Mouse (Mus musculus): ENCODE measurements around the gene Bbox1. TPM values are rescaled to one million over a fixed set of nuclear protein-coding genes. Genes with fewer than 3 reads are reported as not detected.

Bbox1 gene
- polyA plus RNA-seq (2015; fragmentation: Nextera tagmentation; extraction: Ambion mirVana), result 8.1 and 8.4 TPM in 2 replicates

- no peaks in the 10 kb centered on the region for H3K36me3 ChIP-seq (ENCODE audit: control insufficient read depth, insufficient read depth)
- no peak within 1 kb of the TSS for H3K4me2 ChIP-seq (ENCODE audit: low read depth, low read length)
- H3K9me3 ChIP-seq (replicated peaks; ENCODE audit: control insufficient read depth, low read length), result no peaks in the 10 kb centered on the region
- H3K27me3 ChIP-seq (ENCODE audit: control insufficient read depth, insufficient read depth, low read depth, low read length), result no peaks in the 10 kb centered on the region
- no peak within 1 kb of the TSS for H3K9ac ChIP-seq (ENCODE audit: low read depth, low read length)
- H3K4me3 ChIP-seq (ENCODE audit: low read depth, low read length), result no peak within 1 kb of the TSS
- ATAC-seq (ENCODE audit: low read depth), result peak; percentile 72
- no peaks in the 10 kb centered on the region for H3K4me1 ChIP-seq (ENCODE audit: control insufficient read depth, low read depth, low read length)
- H3K27ac ChIP-seq (ENCODE audit: low read length), result no peak within 1 kb of the TSS
- WGBS (ENCODE audit: insufficient replicate concordance), result 52% methylated on average over 6 of the region's 6 CpGs
Observed at GRCm38 (mm10) chr2:110314509-110315155, at the start of gene Bbox1. Gene Bbox1, minus strand, starts transcription at chr2:110314560.

DNA sequence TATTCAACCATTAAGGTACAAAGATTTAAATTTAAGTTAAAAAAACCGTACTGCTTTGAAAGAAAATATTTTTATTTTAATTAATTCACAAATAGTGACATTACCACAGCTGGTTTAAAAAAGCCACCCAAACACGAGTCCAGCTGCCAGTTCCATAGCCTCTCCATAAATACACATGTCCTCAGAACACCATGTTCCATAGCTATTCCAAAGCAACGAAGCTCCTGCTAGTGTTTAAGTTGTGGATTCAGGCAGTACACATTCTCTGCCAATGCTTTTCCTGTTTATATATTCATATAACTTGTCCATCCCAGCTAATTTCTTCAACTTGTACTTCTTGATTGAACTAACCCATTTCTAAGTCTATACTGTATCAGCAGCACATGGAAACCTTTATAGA is 49.5 kb upstream of the Bbox1 start:
- no peaks in the 10 kb centered on the region for H3K4me1 ChIP-seq (ENCODE audit: control insufficient read depth, low read depth, low read length)
- H3K9me3 ChIP-seq (replicated peaks; ENCODE audit: control insufficient read depth, low read length), result no peaks in the 10 kb centered on the region
- no peak overlapping the region for H3K4me3 ChIP-seq (ENCODE audit: low read depth, low read length)
- no peaks in the 10 kb centered on the region for H3K36me3 ChIP-seq (ENCODE audit: control insufficient read depth, insufficient read depth)
- no peak overlapping the region for H3K4me2 ChIP-seq (ENCODE audit: low read depth, low read length)
- no peak for ATAC-seq (ENCODE audit: low read depth)
- 55% methylated on average over 3 of the region's 3 CpGs for WGBS (ENCODE audit: insufficient replicate concordance)
- peaks cover 4% of the 10 kb centered on the region for H3K27me3 ChIP-seq (ENCODE audit: control insufficient read depth, insufficient read depth, low read depth, low read length)
- no peak overlapping the region for H3K9ac ChIP-seq (ENCODE audit: low read depth, low read length)
- H3K27ac ChIP-seq (ENCODE audit: low read length), result no peak overlapping the region

- H3K36me3 ChIP-seq (ENCODE audit: control insufficient read depth, insufficient read depth), result no peaks in the 10 kb centered on the region
- no peaks in the 10 kb centered on the region for H3K4me1 ChIP-seq (ENCODE audit: control insufficient read depth, low read depth, low read length)
- H3K27me3 ChIP-seq (ENCODE audit: control insufficient read depth, insufficient read depth, low read depth, low read length), result peaks cover 4% of the 10 kb centered on the region
- H3K27ac ChIP-seq (ENCODE audit: low read length), result no peak within 1 kb of the TSS
- peak; percentile 53; the same call in 1 of the 2 replicates for ATAC-seq (ENCODE audit: low read depth)
- H3K9me3 ChIP-seq (replicated peaks; ENCODE audit: control insufficient read depth, low read length), result no peaks in the 10 kb centered on the region
- 4% methylated on average over 33 of the region's 33 CpGs for WGBS (ENCODE audit: insufficient replicate concordance)
- H3K4me3 ChIP-seq (ENCODE audit: low read depth, low read length), result peak within 1 kb of the TSS; percentile 40
- peak within 1 kb of the TSS; percentile 56 for H3K4me2 ChIP-seq (ENCODE audit: low read depth, low read length)
- no peak within 1 kb of the TSS for H3K9ac ChIP-seq (ENCODE audit: low read depth, low read length)
Observed at GRCm38 (mm10) chr2:110362432-110363283, 48.3 kb upstream of the Bbox1 start, which contains the start of gene Fibin. Gene Fibin, minus strand, starts transcription at chr2:110363183.

DNA sequence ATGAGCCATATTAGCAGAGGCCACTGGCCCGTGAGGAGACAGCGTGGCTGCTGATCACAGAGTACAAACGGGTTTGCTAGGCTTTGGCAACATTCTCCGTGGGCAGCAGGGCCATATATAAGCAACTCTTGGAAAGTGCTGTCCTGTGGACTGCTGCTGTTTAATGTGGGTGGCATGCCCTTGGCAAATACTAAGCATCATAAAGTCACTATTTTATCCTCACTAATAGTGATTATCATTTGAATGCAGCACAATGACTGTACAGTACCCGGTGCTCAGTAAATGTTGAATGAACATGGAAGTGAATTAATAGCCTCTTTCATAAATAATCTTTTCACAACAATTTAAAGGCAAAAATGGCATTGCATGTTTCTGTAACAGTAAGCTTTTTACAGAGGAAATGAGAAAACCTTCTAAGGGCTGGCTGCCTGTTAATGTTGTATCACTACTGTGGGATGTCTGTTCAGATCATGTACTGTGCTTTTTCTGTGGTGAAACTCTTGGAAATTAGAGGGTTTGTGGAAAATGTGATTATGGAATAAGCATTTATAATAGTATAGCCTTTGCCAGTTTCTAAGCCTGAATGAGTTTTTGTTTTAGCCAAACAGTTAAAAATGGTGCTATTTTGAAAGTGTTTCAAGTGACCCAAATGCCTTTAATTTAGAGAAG is 39.1 kb upstream of the Bbox1 start:
- Histone ChIP-seq H3K9me3 (replicated peaks; ENCODE audit: control insufficient read depth, low read length) (no peaks in the 10 kb centered on the region), H3K4me1 (ENCODE audit: control insufficient read depth, low read depth, low read length) (no peaks in the 10 kb centered on the region), H3K4me2 (ENCODE audit: low read depth, low read length) (no peak overlapping the region), H3K4me3 (ENCODE audit: low read depth, low read length) (no peak overlapping the region), H3K9ac (ENCODE audit: low read depth, low read length) (no peak overlapping the region), H3K36me3 (ENCODE audit: control insufficient read depth, insufficient read depth) (no peaks in the 10 kb centered on the region), H3K27me3 (ENCODE audit: control insufficient read depth, insufficient read depth, low read depth, low read length) (no peaks in the 10 kb centered on the region), H3K27ac (ENCODE audit: low read length) (no peak overlapping the region)
- ATAC-seq (ENCODE audit: low read depth), result no peak
- 64% methylated on average over 5 of the region's 5 CpGs for WGBS (ENCODE audit: insufficient replicate concordance)

- H3K36me3 ChIP-seq (ENCODE audit: control insufficient read depth, insufficient read depth), result no peaks in the 10 kb centered on the region
- H3K4me2 ChIP-seq (ENCODE audit: low read depth, low read length), result no peak overlapping the region
- no peak overlapping the region for H3K9ac ChIP-seq (ENCODE audit: low read depth, low read length)
- H3K9me3 ChIP-seq (replicated peaks; ENCODE audit: control insufficient read depth, low read length), result no peaks in the 10 kb centered on the region
- no peak overlapping the region for H3K27ac ChIP-seq (ENCODE audit: low read length)
- H3K4me3 ChIP-seq (ENCODE audit: low read depth, low read length), result no peak overlapping the region
- no peak for ATAC-seq (ENCODE audit: low read depth)
- H3K4me1 ChIP-seq (ENCODE audit: control insufficient read depth, low read depth, low read length), result no peaks in the 10 kb centered on the region
- H3K27me3 ChIP-seq (ENCODE audit: control insufficient read depth, insufficient read depth, low read depth, low read length), result no peaks in the 10 kb centered on the region
- 60% methylated on average over 5 of the region's 5 CpGs for WGBS (ENCODE audit: insufficient replicate concordance)
Observed at GRCm38 (mm10) chr2:110351843-110352251, 37.5 kb upstream of the Bbox1 start.

GRCm38 (mm10) chr2:110351406-110351805 is 37.0 kb upstream of the Bbox1 start:
- WGBS (ENCODE audit: insufficient replicate concordance), result 51% methylated on average over 1 of the region's 1 CpGs
- Histone ChIP-seq H3K36me3 (ENCODE audit: control insufficient read depth, insufficient read depth) (no peaks in the 10 kb centered on the region), H3K27ac (ENCODE audit: low read length) (no peak overlapping the region), H3K4me3 (ENCODE audit: low read depth, low read length) (no peak overlapping the region), H3K9me3 (replicated peaks; ENCODE audit: control insufficient read depth, low read length) (no peaks in the 10 kb centered on the region), H3K4me2 (ENCODE audit: low read depth, low read length) (no peak overlapping the region), H3K27me3 (ENCODE audit: control insufficient read depth, insufficient read depth, low read depth, low read length) (no peaks in the 10 kb centered on the region), H3K9ac (ENCODE audit: low read depth, low read length) (no peak overlapping the region), H3K4me1 (ENCODE audit: control insufficient read depth, low read depth, low read length) (no peaks in the 10 kb centered on the region)
- ATAC-seq (ENCODE audit: low read depth), result no peak

DNA sequence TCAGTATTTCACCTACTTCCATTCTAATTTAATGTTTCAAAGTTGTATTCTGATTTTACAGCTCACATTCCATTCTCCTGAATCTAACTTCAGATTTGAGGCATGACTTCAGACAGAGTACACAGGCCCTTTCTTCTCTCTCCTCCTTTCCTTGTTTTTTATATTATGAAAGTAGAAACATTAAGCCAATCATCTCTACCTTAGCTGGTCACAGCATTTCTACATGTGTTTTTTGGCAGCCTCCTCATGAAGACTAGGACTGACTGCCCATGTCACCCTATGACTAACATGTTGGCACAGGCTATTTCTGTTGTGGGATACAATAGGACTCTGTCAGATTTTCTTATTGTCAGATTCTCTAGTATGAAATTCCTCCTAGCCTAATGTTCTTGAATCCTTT is 14.6 kb upstream of the Bbox1 start:
- Histone ChIP-seq H3K9me3 (replicated peaks; ENCODE audit: control insufficient read depth, low read length) (no peaks in the 10 kb centered on the region), H3K4me2 (ENCODE audit: low read depth, low read length) (no peak overlapping the region), H3K4me3 (ENCODE audit: low read depth, low read length) (no peak overlapping the region), H3K27me3 (ENCODE audit: control insufficient read depth, insufficient read depth, low read depth, low read length) (no peaks in the 10 kb centered on the region), H3K9ac (ENCODE audit: low read depth, low read length) (no peak overlapping the region), H3K4me1 (ENCODE audit: control insufficient read depth, low read depth, low read length) (no peaks in the 10 kb centered on the region), H3K27ac (ENCODE audit: low read length) (no peak overlapping the region), H3K36me3 (ENCODE audit: control insufficient read depth, insufficient read depth) (no peaks in the 10 kb centered on the region)
- no peak for ATAC-seq (ENCODE audit: low read depth)

DNA sequence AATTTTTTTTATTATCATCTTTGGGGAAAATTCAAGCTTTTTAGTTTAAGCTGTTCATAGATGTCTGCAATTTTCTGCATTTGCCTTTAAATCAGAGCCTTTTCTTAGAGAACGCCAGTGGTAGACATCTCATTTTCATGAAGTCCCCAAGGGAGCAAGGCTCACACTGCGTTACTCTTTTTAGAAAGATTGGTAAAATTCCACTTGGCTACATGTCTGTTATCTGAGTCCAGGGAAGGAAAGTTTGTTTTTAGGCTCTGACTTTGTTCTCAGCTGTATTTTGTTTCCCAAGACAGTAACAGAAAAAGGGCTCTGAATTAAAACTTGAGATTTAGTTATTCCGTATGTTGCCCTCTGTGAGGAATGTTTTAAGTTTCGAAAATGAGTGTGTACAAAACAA is 5.6 kb upstream of the Bbox1 start:
- no peaks in the 10 kb centered on the region for H3K27me3 ChIP-seq (ENCODE audit: control insufficient read depth, insufficient read depth, low read depth, low read length)
- no peaks in the 10 kb centered on the region for H3K4me1 ChIP-seq (ENCODE audit: control insufficient read depth, low read depth, low read length)
- no peak overlapping the region for H3K4me3 ChIP-seq (ENCODE audit: low read depth, low read length)
- no peak overlapping the region for H3K27ac ChIP-seq (ENCODE audit: low read length)
- H3K9ac ChIP-seq (ENCODE audit: low read depth, low read length), result no peak overlapping the region
- H3K4me2 ChIP-seq (ENCODE audit: low read depth, low read length), result no peak overlapping the region
- no peaks in the 10 kb centered on the region for H3K36me3 ChIP-seq (ENCODE audit: control insufficient read depth, insufficient read depth)
- no peaks in the 10 kb centered on the region for H3K9me3 ChIP-seq (replicated peaks; ENCODE audit: control insufficient read depth, low read length)
- no peak for ATAC-seq (ENCODE audit: low read depth)
- WGBS (ENCODE audit: insufficient replicate concordance), result 58% methylated on average over 4 of the region's 4 CpGs

- 41% methylated on average over 1 of the region's 1 CpGs for WGBS (ENCODE audit: insufficient replicate concordance)
- no peak for ATAC-seq (ENCODE audit: low read depth)
- Histone ChIP-seq H3K36me3 (ENCODE audit: control insufficient read depth, insufficient read depth) (no peaks in the 10 kb centered on the region), H3K4me2 (ENCODE audit: low read depth, low read length) (no peak overlapping the region), H3K9ac (ENCODE audit: low read depth, low read length) (no peak overlapping the region), H3K27ac (ENCODE audit: low read length) (no peak overlapping the region), H3K4me3 (ENCODE audit: low read depth, low read length) (no peak overlapping the region), H3K27me3 (ENCODE audit: control insufficient read depth, insufficient read depth, low read depth, low read length) (no peaks in the 10 kb centered on the region), H3K9me3 (replicated peaks; ENCODE audit: control insufficient read depth, low read length) (no peaks in the 10 kb centered on the region), H3K4me1 (ENCODE audit: control insufficient read depth, low read depth, low read length) (no peaks in the 10 kb centered on the region)
Observed at GRCm38 (mm10) chr2:110319266-110319665, 4.9 kb upstream of the Bbox1 start.

Data from liver, embryonic 16.5 days (tissue).